Mouse (Mus musculus) left cerebral cortex, postnatal 14 days (tissue): ENCODE measurements at regions not wholly inside any gene's neighbourhood (a gene's known extent, or its start where the extent isn't known, plus 50 kb on each side); places are given as distances from the start of the nearest gene placed in this dataset.
A peak's percentile ranks its signal among the peaks of the same experiment; 100 is the strongest.

Experiments
- DNase-seq, 2 experiments: peaks; one replicate each; pipeline ENCODE4 v3.0.0; 2021 to 2022; ENCODE audit warnings: low spot score in 2 of 2, mixed read lengths in 1 of 2
- intact Hi-C: fragments of 180-260 bp; cut with DNase I; formaldehyde crosslinking; loops from one replicate; pipeline ENCODE4 v1.15.1; 2025

DNA sequence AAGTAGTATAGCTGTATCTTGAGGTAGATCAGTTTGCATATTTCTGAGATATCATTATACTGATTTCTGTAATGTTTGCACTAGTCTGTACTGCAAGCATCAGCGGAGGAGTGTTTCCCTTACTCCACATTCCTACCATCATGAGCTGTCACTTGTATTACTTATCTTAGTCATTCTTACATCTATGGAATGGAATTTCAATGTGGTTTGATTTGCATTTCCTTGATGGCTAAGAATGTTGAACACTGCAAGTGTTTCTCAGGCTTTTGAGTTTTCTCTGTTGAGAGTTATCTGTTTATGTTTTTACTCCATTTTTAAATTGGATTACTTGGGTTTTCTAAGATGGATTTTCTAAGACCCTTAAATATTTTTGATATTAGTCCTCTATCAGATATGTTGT lies 725.8 kb downstream of the Car8 start:
- no peak for DNase-seq
- intact Hi-C loops, result no loop called here

DNA sequence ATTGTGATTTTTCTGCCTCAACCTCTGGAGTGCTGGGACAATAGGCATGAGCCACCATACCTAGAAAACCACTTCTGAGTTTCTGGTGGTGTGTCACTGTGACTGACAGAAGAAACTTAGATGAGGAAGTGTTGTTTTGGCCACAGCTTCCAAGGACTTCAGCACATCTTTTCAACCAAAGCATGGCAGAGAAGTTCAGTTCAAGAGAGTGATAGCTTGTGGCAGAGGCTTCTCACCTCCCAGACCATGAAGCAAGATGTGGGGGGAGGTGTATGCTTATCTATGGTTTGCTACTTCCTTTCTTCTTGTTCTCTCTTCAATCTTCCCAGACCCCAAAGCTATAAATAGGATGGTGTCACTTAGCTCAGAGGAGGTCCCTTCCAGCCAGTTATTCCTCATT lies 753.3 kb downstream of the Car8 start:
- intact Hi-C loops, result no loop called here

DNA sequence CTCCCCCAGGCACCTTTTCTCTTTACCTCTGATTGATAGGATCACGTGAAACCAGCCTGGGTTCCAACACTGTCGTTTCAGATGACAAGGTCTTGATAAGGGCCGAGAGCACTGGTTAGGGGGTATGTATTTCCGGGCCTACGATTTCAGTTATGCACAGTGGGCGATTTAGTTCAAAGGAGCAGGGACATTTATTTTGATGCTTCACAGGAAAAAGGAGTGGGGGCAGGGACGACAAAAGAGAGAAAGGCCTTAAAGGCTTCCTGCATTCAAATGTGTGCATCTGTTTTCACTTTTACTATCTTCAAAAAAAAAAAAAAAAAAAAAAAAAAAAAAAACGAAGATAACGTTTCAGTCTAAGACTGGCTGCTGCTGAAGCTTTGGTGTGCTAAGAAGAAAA lies 783.7 kb downstream of the Car8 start:
- intact Hi-C loops, result no loop called here
- no peak for DNase-seq

More for the DNA sequence above, 753.3 kb downstream of the Car8 start:
- DNase-seq, result no peak

- intact Hi-C loops, result no loop called here
- no peak for DNase-seq
Measured at GRCm38 (mm10) chr4:7452678-7453077, 786.2 kb downstream of the Car8 start.

- intact Hi-C loops, result no loop called here
Measured at GRCm38 (mm10) chr4:7450991-7451390, 787.9 kb downstream of the Car8 start.

DNA sequence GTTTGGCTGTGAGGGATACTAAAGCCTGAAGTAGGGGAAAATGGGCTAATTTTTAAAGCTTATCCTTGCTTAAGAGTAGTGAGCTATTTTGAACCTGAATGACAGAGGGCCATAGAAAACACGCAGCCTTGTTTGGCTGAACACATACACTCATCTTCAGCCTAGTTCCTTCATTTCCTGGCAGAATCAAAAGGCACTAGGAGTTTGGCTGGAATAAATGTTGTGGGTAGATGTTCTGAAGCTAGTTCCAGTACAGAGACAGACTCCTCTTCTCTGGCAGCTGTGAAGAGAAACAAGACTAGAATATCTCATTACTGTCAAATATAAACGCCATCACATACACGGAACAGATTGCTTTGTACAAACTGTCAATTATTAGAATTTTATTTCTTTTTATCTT lies 809.5 kb downstream of the Car8 start:
- intact Hi-C loops, result loop anchor here (10.0 kb wide), 2 partner anchors 165 to 415 kb away; no protein-coding TSS in a partner anchor
- DNase-seq, result peak; percentile 13 to 62

More at GRCm38 (mm10) chr4:7450991-7451390, 787.9 kb downstream of the Car8 start:
- no peak for DNase-seq

DNA sequence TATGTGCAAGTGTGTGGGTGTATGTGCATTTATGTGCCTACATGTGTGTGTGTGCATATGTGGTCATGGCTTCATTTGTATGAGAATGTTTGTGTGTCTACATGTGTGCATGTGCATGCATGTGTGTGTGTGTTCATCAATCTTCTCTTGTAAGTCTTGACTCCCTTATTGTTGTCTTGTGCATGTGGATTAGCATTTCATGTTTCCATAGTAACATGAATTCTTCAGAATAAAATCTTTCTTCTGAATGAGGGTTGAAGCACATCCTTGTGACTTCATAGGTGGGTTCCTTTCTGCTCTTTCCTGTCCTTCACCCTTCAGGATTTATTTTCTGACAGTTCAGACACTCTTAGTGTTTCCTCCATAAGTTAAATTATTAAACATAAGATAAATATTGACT lies 814.8 kb downstream of the Car8 start:
- no peak for DNase-seq
- intact Hi-C loops, result loop anchor here (10.0 kb wide), 2 partner anchors 171 to 421 kb away; no protein-coding TSS in a partner anchor

DNA sequence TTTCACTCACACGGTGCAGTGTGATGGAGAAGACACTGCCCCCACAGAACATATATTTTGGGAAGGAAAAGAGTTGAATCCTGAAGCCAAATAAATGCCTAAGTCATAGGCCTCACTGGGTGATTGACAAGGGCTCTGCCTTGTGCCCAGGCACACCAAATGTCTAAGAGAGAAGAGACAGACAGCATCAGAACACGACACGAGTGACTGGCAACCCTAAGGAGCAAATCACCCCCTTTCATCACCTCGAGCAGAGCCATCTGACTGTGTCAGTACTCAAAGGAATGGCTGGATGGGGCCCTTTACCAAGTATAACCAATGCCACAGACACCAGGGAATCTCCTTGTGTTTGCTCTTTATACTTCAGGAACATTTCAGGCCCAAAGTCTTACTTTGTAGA lies 815.6 kb downstream of the Car8 start:
- intact Hi-C loops, result loop anchor here (10.0 kb wide), 2 partner anchors 172 to 422 kb away; no protein-coding TSS in a partner anchor

GRCm38 (mm10) chr4:7422787-7423186 lies 816.1 kb downstream of the Car8 start:
- DNase-seq, result no peak
- intact Hi-C loops, result loop anchor here (10.0 kb wide), 2 partner anchors 172 to 422 kb away; no protein-coding TSS in a partner anchor

More for the DNA sequence above, 815.6 kb downstream of the Car8 start:
- DNase-seq, result no peak

GRCm38 (mm10) chr4:7414301-7414700 lies 824.5 kb downstream of the Car8 start:
- peak in 1 of 2 experiments; percentile 10 for DNase-seq
- intact Hi-C loops, result no loop called here

GRCm38 (mm10) chr4:7392696-7393095 lies 846.1 kb downstream of the Car8 start:
- intact Hi-C loops, result no loop called here
- DNase-seq, result no peak

DNA sequence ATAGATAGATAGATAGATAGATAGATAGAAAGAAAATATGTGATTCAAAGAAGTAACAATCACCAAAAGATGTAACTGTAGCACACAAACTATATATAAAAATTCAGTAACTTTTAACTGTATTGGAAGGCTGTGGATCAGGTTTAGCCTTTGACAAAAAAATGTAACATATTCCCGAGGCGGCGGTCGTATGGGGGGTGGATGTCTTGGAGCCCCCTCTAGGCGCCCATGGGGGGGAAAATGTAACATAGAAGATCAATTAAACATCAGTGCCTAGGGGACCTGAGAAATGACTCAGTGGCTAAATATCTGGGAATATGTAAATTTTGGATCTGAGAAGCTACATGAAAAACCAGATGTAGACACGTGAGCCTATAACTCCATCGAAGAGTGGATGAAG lies 847.2 kb downstream of the Car8 start:
- intact Hi-C loops, result no loop called here
- DNase-seq, result no peak

DNA sequence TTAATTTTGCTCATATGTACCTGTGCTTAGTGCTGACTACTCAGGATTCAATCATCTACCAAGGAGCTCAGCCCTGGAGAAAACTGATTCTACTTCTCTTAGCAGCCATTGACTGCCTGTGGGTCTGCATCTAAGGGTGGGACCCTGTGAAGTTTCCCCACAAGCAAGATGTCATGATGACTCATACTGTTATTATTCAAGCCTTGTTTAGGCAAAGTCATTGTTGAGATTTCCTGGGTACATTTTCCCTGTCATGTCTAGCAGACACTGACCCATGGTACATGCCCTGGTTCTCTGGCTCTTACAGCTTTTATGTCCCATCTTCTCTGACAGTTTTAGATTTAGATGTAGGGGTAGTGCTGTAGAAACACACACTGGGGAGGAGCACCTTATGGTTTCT lies 853.8 kb downstream of the Car8 start:
- intact Hi-C loops, result no loop called here
- no peak for DNase-seq

DNA sequence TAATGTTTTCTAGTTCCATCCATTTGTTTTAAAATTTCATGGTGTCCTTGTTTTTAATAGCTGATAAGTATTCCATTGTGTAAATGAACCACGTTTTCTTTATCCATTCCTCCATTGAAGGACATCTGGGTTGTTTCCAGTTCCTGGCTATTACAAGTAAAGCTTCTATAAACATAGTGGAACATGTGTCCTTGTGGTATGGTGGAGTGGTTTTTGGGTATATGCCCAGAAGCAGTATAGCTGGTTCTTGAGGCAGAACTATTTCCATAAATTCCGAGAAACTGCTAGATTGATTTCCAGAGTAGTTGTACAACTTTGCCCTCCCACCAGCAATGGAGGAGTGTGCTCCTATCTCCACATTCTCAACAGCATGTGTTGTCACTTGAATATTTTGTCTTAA lies 858.8 kb downstream of the Car8 start:
- no peak for DNase-seq
- intact Hi-C loops, result no loop called here

GRCm38 (mm10) chr4:7364238-7365040 lies 874.4 kb downstream of the Car8 start:
- intact Hi-C loops, result no loop called here

DNA sequence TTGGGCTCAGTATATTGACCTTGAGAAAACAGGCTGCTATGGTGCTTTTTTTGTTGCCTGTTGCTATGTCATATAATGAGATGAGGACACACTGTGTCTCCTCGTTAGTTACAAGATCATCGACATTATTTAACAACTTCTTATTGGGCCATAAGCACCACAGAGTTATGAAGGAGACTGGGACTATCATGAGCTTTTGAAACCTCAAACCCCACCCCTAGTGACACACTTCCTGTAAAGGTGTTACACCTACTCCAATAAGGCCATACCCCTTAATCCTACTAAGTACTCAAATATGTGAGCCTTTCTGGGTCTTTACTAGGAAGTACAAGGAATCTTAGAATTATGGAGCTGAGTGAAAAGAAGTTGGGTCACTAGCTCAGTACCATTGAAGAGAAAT lies 875.3 kb downstream of the Car8 start:
- DNase-seq, result no peak

More at GRCm38 (mm10) chr4:7364238-7365040, 874.4 kb downstream of the Car8 start:
- DNase-seq, result no peak

GRCm38 (mm10) chr4:7356202-7356601 lies 882.6 kb downstream of the Car8 start:
- intact Hi-C loops, result no loop called here
- no peak for DNase-seq

More for the DNA sequence above, 875.3 kb downstream of the Car8 start:
- intact Hi-C loops, result no loop called here

- intact Hi-C loops, result no loop called here
- no peak for DNase-seq
Measured at GRCm38 (mm10) chr4:7347317-7347716, 891.5 kb downstream of the Car8 start.

DNA sequence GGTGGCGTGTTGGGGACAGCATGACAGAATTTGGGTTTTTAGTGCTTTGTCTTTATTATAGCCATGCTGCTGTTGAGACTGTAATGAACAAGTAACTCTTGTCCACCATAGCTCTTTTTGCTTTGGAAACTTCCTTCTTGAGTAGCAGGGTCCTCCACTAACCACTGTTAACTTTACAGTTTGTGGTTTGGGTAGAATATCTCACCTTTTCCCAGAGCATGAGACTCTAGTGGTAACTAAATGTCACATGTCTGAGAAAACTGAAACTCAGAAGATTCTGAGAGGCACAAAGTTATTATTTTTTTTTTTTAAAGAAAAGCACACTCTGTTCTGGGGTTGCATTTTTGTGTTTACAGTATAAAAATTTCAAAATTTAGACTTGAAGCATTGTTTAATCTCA lies 897.7 kb downstream of the Car8 start:
- no peak for DNase-seq
- intact Hi-C loops, result no loop called here

DNA sequence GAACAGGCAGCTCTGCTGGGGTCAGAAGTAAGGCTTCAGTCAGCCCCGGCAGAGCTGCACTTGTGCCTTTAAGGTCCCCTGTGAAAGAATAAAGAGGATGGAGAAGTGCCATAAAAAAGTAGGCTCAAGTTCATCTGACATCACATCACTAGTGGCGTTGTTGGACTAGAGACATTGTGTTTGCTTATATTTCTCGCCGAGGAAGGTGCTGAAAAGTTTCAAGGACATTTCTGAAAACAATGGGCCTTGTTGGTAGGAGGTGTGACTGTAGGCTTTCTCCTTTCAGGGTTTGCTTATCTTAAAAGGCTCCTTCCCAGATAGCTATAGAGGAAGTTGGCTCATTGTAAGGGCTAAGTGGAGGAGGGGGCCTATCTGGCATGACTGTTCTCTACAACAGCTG lies 924.6 kb downstream of the Car8 start:
- intact Hi-C loops, result no loop called here
- DNase-seq, result no peak

DNA sequence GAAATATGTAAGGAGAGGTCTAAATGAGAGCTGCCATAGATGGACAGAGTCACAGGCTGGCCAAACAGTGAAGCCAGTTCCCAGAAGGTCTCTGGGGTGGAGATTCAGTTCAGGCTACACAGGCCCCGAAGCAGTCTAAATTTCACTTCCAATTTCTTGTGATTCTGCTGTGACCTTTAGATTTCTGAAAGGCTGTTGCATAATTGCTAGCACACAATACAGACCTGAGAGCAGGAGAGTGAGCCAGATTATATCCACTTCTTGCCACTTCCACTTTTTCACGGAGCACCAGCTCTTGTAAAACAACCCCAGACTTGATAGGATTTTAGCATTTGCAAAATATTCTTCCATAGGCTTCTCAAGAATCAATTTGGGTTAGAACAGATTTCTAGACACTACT lies 925.6 kb downstream of the Car8 start:
- intact Hi-C loops, result no loop called here
- no peak for DNase-seq
